Mouse (Mus musculus): ENCODE data around the gene Ndufa11.

The Ndufa11 gene

GRCm38 (mm10) chr17:56761991-56762410 lies 44.4 kb downstream of the Ndufa11 start:
- peak; percentile 84 for DNase-seq

DNA sequence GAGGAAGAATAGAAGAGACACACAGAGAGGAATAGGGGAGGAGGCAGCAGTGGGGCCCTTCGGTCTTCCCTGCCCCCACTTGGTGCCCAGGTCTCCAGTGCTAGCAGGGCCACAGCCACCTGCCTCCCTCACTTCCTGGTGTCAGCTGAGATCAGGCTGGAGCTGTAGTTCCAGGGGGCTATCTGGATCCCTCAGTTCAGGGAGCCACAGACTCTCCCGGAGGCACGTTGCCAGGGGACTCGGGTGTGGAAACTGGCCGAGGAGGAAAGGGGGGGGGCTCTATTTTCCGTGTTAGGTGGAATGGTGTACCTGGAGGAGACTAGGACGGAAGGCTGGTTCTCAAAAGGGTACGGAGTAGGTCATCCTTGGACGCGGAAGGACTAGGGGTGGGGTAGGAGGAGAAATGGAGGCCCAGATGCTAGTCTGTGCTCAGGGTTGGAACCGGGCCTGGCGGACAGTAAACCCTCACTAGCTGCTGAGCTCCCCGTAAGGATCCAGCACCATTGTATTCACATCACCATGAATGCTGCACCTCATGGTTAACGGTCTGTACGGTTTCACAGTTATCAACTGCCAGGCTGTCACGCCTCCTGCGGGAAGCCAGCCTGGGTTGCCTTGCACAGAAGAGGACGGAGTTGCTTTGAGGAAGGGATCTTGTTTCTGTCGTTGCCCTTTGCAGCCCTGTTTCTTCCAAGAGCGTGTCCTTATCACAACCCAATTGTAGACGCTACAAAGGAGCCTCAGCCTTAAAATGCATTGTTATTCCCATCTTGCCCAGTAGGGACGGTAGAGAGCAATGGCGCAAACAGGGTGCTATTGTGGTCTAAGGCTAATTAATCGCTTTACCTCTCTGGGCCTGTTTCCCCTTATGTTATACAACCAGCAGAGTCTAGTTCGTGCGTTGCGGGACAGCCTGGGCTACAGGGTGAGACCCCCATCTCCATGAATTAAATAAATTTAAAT lies 45.5 kb downstream of the Ndufa11 start:
- DNase-seq, result peak; percentile 87

DNA sequence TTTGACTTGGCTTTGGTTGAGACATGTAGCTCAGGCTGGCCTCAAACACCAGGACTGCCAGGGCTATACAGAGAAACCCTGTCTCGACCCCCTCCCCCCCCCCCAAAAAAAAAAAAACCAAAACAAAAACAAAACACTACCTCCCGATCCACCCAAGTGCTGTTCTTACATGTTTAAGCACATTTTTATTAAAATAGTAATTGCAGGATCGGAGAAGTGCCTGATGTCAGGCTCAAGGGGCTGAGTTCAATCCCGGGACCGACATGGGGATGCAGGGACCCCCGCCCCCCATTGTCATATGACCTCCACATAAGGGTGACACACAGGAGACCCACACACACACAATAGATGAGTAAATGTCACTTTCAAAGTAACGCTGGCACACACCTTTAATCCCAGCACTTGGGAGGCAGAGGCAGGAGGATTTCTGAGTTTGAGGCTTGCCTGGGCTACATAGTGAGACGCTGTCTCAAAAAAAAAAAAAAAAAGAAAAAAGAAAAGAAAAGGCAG lies 46.2 kb downstream of the Ndufa11 start:
- peak; percentile 75 for DNase-seq

DNA sequence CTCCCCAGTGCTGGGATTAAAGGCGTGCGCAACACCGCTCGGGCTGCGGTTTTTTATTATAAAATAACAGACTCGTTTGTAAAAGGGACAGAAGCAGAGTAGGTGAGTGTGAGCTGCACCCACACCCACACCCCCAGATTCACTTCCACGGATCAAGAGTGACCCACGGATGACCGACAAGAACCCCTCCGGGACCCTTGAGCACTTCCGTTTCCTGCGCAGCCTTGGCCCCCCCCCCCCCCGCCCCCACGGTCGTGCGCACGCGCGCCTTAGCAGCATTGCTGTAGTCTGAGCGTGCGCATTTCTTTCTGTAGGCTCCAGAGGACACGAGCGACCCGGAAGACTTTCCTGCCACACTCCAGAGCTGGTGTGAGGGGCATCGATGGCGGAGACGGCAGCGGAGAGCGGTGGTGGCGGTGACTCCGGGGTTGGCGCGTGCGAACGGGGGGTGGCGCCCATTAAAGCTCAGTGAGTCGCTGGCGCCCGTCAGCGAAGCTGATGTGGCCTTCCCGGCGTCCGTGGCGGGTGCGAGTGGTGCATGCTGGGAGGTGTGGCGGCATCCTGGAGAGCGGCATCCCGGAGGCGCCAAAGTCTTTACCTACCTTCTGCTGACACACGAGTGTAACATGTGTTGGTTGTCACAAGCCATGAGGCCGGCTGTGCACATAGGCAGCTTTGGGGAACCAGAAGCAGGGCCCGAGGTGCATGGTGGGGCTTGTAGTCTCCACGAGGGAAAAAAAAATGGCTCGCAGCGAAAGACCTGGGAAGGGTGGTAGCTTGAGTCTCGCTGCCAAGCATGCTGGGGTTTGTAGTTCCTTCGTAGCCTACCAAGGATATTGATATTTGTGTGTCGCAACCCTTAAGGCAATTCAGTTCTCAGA lies 47.1 kb downstream of the Ndufa11 start, which contains the start of gene Dus3l:
TSS of gene Dus3l (plus strand) at position 284 of the 881 bp plus-strand sequence.
- peak; percentile 95 for DNase-seq

GRCm38 (mm10) chr17:56765431-56765830 lies 47.9 kb downstream of the Ndufa11 start:
- DNase-seq, result no peak

GRCm38 (mm10) chr17:56766631-56767405 lies 49.3 kb downstream of the Ndufa11 start:
- peak; percentile 71 for DNase-seq

DNA sequence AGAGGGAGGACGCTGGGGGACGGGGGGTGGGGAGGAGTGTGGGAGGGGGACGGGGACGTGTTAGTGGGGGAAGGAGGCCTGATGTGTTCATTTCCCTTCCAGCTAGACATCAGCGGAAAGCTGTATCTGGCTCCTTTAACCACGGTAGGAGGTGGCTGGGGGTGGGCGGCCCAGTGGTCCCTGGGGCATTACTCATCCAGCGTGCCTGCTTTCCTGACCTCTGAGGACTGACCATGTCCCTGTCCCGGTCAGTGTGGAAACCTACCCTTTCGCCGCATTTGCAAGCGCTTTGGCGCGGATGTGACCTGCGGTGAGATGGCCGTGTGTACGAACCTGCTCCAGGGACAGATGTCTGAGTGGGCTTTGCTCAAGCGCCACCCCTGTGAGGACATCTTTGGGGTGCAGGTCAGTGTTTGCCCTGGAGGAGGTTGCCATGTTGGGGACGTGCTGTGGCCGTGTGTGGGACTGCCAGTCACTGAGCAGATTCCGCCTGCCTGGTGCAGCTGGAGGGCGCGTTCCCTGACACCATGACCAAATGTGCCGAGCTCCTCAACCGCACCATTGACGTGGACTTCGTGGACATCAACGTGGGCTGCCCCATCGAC lies 50.1 kb downstream of the Ndufa11 start:
- peak; percentile 53 for DNase-seq

DNA sequence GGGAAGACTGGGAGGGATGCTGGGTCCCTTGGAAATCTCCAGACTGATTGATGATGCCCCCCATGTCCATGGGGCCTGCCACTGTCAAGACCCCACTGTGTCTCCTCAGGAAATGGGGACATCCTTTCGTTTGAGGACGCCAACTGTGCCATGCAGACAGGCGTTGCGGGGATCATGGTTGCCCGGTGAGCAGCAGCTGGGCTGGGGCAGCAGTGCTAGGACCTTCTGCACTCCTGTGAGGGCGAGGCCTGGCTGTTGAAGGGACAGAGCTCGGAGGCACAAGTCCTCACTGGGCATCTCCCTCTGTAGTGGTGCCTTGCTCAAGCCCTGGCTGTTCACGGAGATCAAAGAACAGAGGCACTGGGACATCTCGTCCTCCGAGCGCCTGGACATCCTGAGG lies 51.4 kb downstream of the Ndufa11 start:
- no peak for DNase-seq

DNA sequence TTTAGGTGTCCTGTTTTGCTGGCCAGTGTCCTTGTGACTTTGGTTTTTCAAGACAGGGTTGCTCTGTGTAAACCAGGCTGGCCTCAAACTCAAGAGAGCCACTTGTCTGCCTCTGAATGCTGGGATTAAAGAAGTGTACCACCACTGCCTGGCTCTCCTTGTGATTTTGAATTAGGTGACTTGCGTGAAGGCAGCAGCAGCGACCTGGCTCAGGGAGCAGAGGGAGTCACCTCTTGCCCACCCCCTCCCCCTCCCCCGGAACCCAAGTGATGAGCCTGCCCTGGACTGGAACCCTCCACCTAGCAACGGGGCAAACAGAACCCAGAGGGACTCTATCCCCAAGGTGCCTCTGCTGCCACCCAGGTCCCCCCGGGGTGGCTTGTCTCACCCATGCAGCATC lies 52.4 kb downstream of the Ndufa11 start, which contains the start of gene Prr22:
TSS of gene Prr22 (plus strand) at position 301 of the 400 bp plus-strand sequence.
- DNase-seq, result no peak
